Mouse (Mus musculus) limb, embryonic 15.5 days (tissue): Measurements from ENCODE around the gene Asxl1. TPM values are rescaled to one million over a fixed set of nuclear protein-coding genes. Genes with fewer than 3 reads are reported as not detected.
"Not testable (repeated sequence)": the region's sequence is repeated elsewhere in the genome, so short reads cannot be mapped to it uniquely, and the experiment has no call there.

Experiments used
- ATAC-seq: fragments of 200-750 bp; cut with Nextera tagmentation; 2 replicates; pipeline ENCODE4 v1.8.0; 2017; ENCODE audit warnings: low read depth, moderate TSS enrichment; ENCODE audit not compliant: insufficient number of reproducible peaks, low FRiP score, low TSS enrichment
- H3K27ac ChIP-seq: fragments of 300-500 bp; sonication (generic); 2 replicates; pipeline ENCODE4 v1.5.1; 2015; ENCODE audit warnings: moderate library complexity, mild to moderate bottlenecking, inconsistent platforms
- H3K27me3 ChIP-seq: fragments of 300-500 bp; sonication (generic); 2 replicates; pipeline ENCODE4 v1.6.1; 2015; ENCODE audit warnings: inconsistent platforms
- H3K36me3 ChIP-seq: fragments of 300-500 bp; sonication (generic); 2 replicates; pipeline ENCODE4 v1.6.1; 2015; ENCODE audit warnings: inconsistent platforms
- H3K4me1 ChIP-seq: fragments of 300-500 bp; sonication (generic); 2 replicates; pipeline ENCODE4 v1.6.1; 2015; ENCODE audit warnings: inconsistent platforms
- H3K4me2 ChIP-seq: fragments of 300-500 bp; sonication (generic); 2 replicates; pipeline ENCODE4 v1.6.1; 2015; ENCODE audit warnings: mild to moderate bottlenecking, inconsistent platforms
- H3K4me3 ChIP-seq: fragments of 300-500 bp; sonication (generic); 2 replicates; pipeline ENCODE4 v1.5.1; 2015; ENCODE audit warnings: mild to moderate bottlenecking, inconsistent platforms
- H3K9ac ChIP-seq: fragments of 300-500 bp; sonication (generic); 2 replicates; pipeline ENCODE4 v1.6.1; 2015; ENCODE audit warnings: inconsistent platforms
- H3K9me3 ChIP-seq: fragments of 300-500 bp; sonication (generic); 2 replicates; pipeline ENCODE4 v1.6.1; 2016; ENCODE audit warnings: inconsistent platforms
- WGBS: fragments of 180-500 bp; shearing (Covaris S2); methylation state at CpG from one replicate; pipeline ENCODE4 v1.1.7; 2015; 5-methylcytosine and 5-hydroxymethylcytosine counted together
- polyA plus RNA-seq: library from polyadenylated mRNA; unstranded; fragments of >200 nt; fragmentation: Nextera tagmentation; extraction: Ambion mirVana; gene quantifications from 2 replicates; pipeline ENCODE4 v1.2.1, GENCODE M21; 2015

Gene Asxl1
- polyA plus RNA-seq, 1 experiment from 2014 or later: 10.5 TPM

DNA sequence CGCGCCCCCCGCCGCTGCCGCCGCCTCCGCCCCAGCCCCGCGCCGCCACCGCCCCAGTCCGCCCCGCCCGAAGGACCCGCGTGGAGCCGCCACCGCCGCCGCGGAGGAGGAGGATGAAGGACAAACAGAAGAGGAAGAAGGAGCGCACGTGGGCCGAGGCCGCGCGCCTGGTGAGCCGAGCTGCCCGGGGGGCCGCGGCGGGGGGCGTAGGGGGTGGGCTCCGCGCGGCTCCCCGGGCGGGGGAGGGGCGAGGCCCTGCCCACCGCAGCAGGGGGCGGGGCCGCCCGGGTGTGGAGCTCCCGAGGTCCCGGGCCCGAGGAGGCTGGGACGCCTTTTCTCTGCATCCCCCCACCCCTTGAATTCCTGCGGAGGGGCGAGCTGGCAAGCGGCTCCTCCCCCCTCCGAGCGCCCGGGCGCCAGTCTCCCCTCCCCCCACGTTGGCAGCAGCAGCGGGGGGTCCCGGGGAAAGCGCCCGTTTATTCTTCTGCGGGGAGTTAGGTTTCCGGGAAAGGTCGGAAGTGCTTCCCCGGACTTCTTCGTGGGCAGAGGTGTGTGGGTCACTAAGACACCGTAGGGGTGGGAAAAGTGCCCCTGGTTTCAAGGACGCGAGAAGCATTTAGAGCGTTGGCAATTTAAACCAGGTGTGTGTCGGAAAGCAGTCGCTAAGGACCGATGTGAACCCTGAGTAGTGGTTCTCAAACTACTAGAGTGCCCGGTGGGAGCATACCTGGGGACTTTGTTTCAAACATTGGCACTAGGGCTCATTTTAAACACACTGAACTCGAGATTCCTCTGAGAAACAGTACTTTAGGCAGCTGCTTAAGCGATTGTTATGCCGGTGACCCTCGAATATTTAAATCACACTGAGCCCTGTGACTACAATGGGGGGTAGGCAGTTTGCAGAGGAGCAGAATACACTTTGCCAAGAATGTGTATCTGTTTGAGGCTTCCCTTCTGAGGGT, 873 bp downstream of the Asxl1 start:
- no peaks in the 10 kb centered on the region for H3K9me3 ChIP-seq
- H3K4me2 ChIP-seq: peak overlapping the region; percentile 63
- peaks cover 13% of the 10 kb centered on the region for H3K36me3 ChIP-seq
- H3K4me3 ChIP-seq: peak overlapping the region; percentile 93
- H3K27ac ChIP-seq: peak overlapping the region; percentile 100
- H3K9ac ChIP-seq: peak overlapping the region; percentile 95
- under 1% methylated on average over 34 of the region's 76 CpGs for WGBS
- no peaks in the 10 kb centered on the region for H3K27me3 ChIP-seq
- peaks cover 30% of the 10 kb centered on the region for H3K4me1 ChIP-seq
- peak; percentile 70; the same call in 1 of the 2 replicates for ATAC-seq

DNA sequence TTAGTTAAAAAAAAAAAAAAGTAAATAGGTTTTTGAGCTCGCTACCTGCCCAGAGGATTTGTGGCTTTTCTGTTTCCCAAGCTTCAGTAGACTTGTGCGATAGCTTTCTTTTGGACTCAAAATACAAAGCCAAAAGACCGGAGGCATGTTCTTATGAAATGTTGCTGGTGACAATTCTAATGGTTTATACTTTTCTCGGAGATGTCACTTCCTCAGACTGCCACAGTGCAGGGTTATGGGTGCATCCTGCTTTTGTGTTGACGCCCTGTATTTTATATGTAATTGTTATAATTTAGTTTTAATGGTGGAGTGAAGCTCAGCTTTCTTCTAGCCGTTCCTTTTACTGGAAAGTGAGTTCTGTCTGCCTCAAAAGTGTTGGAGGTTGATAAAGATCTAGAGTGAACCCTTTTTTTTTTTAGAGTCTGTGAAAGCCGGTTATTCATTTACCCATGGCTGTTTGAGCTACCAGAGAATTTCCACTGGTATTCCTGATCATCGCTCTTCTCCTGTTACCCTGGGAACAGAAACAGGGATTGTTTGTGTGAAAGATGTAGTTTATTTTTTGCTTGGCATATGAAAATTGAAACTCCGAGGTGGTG, 1.7 kb downstream of the Asxl1 start:
- peaks cover 30% of the 10 kb centered on the region for H3K4me1 ChIP-seq
- peak overlapping the region; percentile 95 for H3K9ac ChIP-seq
- no peaks in the 10 kb centered on the region for H3K27me3 ChIP-seq
- H3K36me3 ChIP-seq: peaks cover 12% of the 10 kb centered on the region; the same call in 1 of the 2 replicates
- no peaks in the 10 kb centered on the region for H3K9me3 ChIP-seq
- H3K4me2 ChIP-seq: peak overlapping the region; percentile 63
- H3K4me3 ChIP-seq: peak overlapping the region; percentile 93
- WGBS: 4% methylated on average over 9 of the region's 9 CpGs
- peak overlapping the region; percentile 100 for H3K27ac ChIP-seq
- no peak for ATAC-seq

DNA sequence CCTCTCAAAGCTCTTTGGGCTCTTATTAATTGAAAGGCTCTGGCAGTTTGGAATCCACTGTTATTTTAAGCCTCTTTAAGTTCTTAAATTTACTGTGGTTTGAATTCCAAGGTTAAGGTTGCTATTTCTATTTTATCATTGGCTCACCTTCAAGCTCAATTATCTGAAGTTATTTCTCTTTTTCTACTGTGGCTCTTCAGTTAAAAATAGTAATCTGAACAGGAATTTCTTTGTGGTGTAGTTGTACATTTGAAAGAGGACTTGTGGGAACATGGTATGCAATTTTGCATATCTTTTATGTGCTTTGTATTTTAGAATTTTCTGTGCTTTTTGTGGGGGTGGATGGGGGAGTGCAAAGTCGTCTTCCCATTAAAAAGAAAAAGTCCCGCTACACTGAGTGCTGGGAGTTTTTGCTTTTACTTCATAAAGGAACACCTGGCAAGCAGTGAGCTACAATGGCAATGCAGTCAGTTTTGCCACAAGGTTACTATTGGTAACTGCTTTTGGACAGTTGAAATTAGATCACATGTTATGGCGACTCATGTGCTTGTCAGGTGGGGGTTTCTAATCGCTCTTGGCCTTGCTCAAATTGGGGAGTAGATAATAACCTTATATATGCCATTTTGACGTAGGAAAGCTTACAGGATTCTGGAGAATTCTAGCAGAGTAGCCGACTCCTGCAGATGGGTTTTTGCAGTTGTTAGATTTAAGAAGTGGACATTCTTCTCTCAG, 2.6 kb downstream of the Asxl1 start:
- peaks cover 17% of the 10 kb centered on the region for H3K36me3 ChIP-seq
- peak overlapping the region; percentile 47 for H3K27ac ChIP-seq
- ATAC-seq: no peak
- H3K4me2 ChIP-seq: peak overlapping the region; percentile 63
- H3K9ac ChIP-seq: no peak overlapping the region
- H3K4me1 ChIP-seq: peaks cover 30% of the 10 kb centered on the region
- peak overlapping the region; percentile 93 for H3K4me3 ChIP-seq
- no peaks in the 10 kb centered on the region for H3K9me3 ChIP-seq
- no peaks in the 10 kb centered on the region for H3K27me3 ChIP-seq
- WGBS: 40% methylated on average over 6 of the region's 6 CpGs

DNA sequence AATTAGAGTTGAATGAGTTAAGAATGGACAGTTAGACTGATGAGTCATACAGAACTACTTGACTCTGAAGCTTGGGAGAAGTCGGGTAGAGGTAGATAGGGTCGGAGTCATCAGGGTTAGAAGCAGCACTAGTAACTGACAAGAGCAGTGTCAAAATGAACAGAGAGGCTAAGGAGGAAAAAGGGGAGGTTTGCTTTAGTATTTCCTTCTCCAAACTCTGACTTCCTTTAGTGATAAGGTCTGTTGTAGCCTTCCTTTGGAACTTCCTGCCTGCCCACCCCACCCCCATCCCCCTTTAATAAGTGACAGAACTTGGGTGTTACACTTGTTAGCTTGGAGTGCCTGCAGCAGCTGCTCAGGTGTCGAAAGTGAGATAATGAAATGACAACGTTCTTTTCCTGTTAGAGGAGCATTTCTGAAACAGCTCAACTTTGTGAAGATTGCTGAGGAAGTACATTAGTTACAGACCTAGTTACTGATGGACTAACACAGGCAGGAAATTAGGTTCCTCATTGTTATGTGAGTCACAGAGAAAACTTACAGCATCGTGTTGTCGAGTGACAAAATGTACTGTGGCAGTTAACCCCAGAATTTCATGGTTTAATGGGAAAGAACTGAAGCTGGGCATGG, 5.0 kb downstream of the Asxl1 start:
- Histone ChIP-seq H3K27ac (peak overlapping the region; percentile 33; the same call in 1 of the 2 replicates), H3K4me2 (no peak overlapping the region), H3K27me3 (no peaks in the 10 kb centered on the region), H3K4me1 (peaks cover 24% of the 10 kb centered on the region), H3K9me3 (no peaks in the 10 kb centered on the region), H3K9ac (no peak overlapping the region), H3K4me3 (no peak overlapping the region), H3K36me3 (peaks cover 27% of the 10 kb centered on the region)
- ATAC-seq: no peak
- WGBS: 34% methylated on average over 6 of the region's 6 CpGs

DNA sequence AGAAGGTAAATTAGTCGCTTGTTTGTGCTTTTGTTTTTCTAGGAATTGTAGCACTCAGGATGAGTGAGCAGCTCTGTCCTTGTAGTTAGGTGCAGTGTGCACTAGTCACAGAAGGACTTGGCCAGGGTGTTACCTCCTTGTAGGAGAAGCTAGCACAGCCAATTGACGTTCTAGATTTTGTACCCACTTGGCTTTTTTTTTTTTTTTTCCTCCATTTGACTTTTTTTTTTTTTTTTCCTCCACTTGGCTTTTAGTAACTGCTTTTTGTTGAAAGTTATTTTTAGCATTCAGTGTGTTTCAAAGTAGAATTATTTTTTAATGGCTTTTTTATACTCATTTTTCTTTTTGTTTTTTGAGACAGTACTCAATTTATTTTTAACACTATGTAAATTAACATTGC, 9.0 kb downstream of the Asxl1 start:
- Histone ChIP-seq H3K27ac (no peak overlapping the region), H3K4me1 (peaks cover 13% of the 10 kb centered on the region), H3K9me3 (no peaks in the 10 kb centered on the region), H3K9ac (no peak overlapping the region), H3K27me3 (no peaks in the 10 kb centered on the region), H3K4me2 (no peak overlapping the region), H3K36me3 (peaks cover 61% of the 10 kb centered on the region), H3K4me3 (no peak overlapping the region)
- 89% methylated on average over 2 of the region's 2 CpGs for WGBS
- ATAC-seq: no peak

DNA sequence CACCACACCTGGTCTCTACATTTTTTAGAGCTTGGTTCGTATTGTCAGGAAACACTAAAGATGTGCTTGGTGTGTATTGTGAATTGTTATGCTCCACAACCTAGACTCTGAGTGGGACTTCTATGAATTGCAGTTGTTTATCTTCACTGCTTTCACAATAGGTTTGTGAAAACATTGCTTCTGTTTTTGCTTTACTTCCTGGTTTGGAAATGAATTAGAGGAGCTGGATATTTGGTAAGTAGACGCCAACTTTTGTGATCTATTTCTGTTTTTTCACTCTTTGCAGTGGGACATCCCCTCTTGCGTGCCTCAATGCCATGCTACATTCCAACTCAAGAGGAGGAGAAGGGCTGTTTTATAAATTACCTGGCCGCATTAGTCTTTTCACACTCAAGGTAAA, 11.2 kb downstream of the Asxl1 start:
- no peak overlapping the region for H3K4me2 ChIP-seq
- no peak overlapping the region for H3K9ac ChIP-seq
- no peak overlapping the region for H3K27ac ChIP-seq
- no peaks in the 10 kb centered on the region for H3K9me3 ChIP-seq
- 93% methylated on average over 4 of the region's 4 CpGs for WGBS
- no peak overlapping the region for H3K4me3 ChIP-seq
- ATAC-seq: no peak
- H3K36me3 ChIP-seq: peaks cover 69% of the 10 kb centered on the region
- H3K27me3 ChIP-seq: no peaks in the 10 kb centered on the region
- H3K4me1 ChIP-seq: no peaks in the 10 kb centered on the region

DNA sequence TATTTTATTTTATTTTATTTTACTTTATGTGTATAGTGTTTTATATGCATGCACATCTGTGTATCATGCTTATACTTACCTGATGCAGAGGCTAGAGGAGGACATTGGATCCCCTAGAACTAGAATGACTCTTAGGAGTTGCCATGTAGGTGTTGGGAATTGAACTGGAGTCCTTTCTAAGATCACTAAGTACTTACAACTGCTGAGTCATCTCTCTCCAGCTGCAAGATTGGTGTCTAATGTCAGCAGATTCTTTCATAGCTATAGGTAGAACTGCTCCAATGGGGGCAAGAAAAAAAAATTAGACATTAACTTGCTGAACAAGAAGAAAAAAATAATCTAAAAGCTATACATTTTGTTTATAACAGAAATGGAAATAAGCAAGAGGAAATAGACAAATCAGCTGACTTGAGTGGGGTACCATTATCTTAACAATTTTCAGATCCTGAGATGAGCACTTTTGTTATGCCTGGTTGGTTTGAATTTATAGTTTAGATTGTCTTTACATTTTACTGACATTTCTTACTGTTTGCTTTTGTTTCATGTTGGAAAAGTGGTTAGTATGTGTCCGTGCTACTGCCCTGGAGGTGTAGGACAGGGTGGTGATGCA, 15.6 kb downstream of the Asxl1 start:
- no peak overlapping the region for H3K27ac ChIP-seq
- no peaks in the 10 kb centered on the region for H3K27me3 ChIP-seq
- H3K4me3 ChIP-seq: no peak overlapping the region
- WGBS: 95% methylated on average over 1 of the region's 1 CpGs
- H3K9me3 ChIP-seq: no peaks in the 10 kb centered on the region
- H3K9ac ChIP-seq: no peak overlapping the region
- H3K4me1 ChIP-seq: no peaks in the 10 kb centered on the region
- ATAC-seq: no peak
- peaks cover 65% of the 10 kb centered on the region for H3K36me3 ChIP-seq
- no peak overlapping the region for H3K4me2 ChIP-seq

DNA sequence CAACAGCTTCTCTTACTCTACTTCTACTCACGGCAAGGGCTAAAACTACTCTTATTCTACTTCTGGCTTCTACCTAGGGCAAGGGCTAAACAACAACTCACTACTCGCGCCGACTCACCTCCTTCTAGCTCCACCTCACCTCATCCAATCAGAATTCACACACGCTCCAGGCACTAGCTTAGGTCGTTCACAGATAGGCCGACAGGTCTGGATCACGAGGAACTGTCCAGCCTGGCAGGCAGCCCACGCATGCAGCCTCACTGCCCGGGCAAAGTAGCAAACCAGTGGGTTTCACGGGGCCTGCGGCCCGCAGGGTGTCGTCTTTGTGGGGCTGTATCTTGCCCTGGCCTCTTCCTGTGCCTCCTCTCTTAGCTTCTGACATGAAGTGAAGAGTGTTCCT, 18.9 kb downstream of the Asxl1 start:
- not testable (repeated sequence) for H3K4me3 ChIP-seq, H3K9me3 ChIP-seq, H3K27ac ChIP-seq, H3K27me3 ChIP-seq, ATAC-seq, H3K9ac ChIP-seq, H3K4me2 ChIP-seq, H3K4me1 ChIP-seq
- peaks cover 60% of the 10 kb centered on the region for H3K36me3 ChIP-seq
- 92% methylated on average over 14 of the region's 14 CpGs for WGBS

DNA sequence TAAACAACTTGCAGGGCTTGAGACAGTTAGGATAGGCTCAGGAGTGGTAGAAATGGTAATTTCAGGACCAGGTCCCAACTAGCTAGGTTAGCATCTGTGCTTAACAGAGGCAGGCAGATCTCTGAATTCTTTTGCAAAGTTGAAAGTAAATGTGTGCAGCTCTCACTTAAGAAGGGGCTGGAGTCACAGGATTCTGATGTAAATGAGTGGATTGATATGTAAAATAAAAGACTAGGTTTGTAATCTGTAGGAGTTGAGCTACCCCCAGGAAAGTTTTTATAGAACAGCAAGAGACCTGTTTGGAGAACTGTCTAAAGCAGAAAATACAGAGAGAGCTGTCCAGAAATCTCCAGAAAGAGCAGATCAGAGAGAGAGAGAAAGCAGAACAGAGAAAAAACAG, 25.2 kb downstream of the Asxl1 start:
- ATAC-seq: no peak
- no peaks in the 10 kb centered on the region for H3K9me3 ChIP-seq

DNA sequence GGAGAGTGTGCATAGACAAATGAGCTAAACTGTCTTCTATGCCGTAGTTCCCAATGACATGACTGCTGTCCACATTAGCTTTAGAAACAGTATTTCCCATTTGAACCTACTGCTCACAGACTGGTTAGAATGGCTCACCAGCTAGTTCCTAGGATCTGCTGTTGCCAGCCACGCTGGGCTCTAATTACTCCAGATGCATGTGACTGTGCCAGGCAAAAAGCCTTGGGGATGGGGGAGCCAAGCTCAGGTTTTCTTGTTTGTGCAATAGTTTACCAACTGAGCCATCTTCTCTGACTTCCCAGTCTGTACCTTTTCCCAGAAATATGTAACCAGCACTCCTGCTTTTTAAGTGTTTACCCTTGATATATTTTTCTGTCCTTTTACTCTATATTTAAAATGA, 29.8 kb downstream of the Asxl1 start:
- no peak overlapping the region for H3K4me2 ChIP-seq
- H3K36me3 ChIP-seq: peaks cover 18% of the 10 kb centered on the region; the same call in 1 of the 2 replicates
- no peak for ATAC-seq
- no peak overlapping the region for H3K4me3 ChIP-seq
- no peaks in the 10 kb centered on the region for H3K27me3 ChIP-seq
- no peak overlapping the region for H3K27ac ChIP-seq
- no peak overlapping the region for H3K9ac ChIP-seq
- WGBS: 76% methylated on average over 2 of the region's 2 CpGs
- no peaks in the 10 kb centered on the region for H3K4me1 ChIP-seq
- H3K9me3 ChIP-seq: no peaks in the 10 kb centered on the region

More for the DNA sequence above, 25.2 kb downstream of the Asxl1 start:
- Histone ChIP-seq H3K9ac (no peak overlapping the region), H3K4me2 (no peak overlapping the region), H3K27me3 (no peaks in the 10 kb centered on the region), H3K4me1 (no peaks in the 10 kb centered on the region), H3K36me3 (peaks cover 27% of the 10 kb centered on the region), H3K4me3 (no peak overlapping the region), H3K27ac (no peak overlapping the region)

DNA sequence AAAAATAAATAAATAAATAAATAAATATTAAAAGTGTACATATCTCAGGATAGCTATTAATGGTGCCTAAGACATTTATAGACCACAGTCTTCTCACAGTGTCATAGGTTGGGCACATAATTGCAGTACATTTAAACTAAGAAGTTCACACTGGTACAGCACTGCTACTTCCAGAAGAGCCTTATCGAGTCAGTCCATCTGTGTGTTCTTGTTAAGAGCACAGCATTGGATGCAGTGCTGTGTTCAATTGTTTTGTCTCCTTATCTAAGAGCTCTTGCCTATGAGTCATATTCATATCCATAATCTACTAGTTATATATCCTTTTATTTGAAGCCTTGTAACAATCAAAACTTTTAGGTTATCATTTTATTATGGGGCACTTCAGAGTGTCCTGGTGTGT, 34.9 kb downstream of the Asxl1 start:
- Histone ChIP-seq H3K27me3 (no peaks in the 10 kb centered on the region), H3K36me3 (peaks cover 35% of the 10 kb centered on the region), H3K4me2 (no peak overlapping the region), H3K9me3 (no peaks in the 10 kb centered on the region), H3K27ac (no peak overlapping the region), H3K4me1 (no peaks in the 10 kb centered on the region), H3K4me3 (no peak overlapping the region), H3K9ac (no peak overlapping the region)
- 86% methylated on average over 1 of the region's 1 CpGs for WGBS
- ATAC-seq: no peak
